Mouse (Mus musculus): Measurements from ENCODE around the gene Phospho2.

Phospho2 gene

DNA sequence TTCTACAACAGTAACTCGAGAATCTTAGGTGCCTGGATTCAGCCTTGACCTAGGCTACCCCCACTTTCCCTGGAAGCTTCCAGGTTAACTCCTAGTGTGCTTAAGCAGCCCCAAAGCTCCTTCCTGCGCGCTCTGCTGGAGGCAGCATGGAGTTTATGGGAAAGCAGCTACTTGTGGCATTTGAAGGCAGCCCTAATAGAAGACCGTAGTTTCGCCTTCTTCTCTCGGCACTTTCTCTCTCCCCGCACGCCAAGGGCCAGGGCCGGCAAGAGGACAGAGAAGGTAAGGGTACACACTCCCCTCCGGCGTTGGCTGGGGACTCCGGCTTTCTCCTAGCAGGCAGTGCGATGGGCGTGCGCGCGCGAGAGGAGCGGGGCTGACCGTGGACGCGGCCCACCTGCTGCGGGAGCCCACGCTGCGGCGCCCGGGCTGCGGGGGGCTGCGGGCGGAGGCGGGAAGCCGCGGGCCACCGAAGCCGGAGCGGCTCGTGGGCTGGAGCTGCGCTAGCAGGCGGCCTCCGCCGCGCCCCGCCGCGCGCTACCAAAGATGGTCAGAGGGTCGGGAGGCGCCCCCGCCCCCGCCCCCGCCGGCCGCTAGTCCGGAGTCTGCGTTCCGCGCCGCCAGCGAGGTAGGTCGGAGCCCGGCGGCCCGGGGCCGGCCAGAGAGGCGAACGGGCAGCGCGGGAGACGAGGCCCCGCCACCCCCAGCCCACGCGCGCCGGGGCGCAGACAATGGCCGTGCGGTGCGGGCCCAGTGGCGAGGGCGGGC is 33.1 kb downstream of the Phospho2 start:
- peak; percentile 54 for ATAC-seq (ENCODE audit: insufficient number of reproducible peaks, low FRiP score, low TSS enrichment)

DNA sequence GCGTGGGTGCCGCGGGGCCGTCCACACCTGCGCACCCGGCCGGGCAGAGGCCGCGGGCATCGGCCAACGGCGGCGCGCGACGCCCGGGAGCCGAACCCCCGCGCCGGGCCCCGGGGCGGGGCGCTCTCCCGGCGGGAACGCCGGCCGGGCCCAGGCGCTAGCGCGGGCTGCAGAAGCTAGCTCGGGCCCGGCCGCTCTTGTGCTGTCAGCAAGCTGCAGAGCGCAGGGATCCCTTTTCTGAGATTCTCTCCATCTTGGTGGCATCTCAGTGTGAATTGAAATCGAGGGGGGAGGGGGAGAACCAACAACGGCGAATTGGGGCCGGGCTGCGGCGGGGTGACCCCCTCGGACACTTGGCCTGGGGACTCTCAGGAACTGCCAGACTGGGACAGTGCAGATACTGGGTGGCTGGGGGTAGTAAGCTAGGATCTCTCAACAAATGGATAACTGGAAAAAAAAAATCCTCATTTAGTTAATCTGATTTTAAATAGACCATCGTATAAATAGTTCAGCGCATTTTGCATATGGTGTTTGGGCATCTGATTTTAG is 33.8 kb downstream of the Phospho2 start:
- ATAC-seq (ENCODE audit: insufficient number of reproducible peaks, low FRiP score, low TSS enrichment) = peak; percentile 64

DNA sequence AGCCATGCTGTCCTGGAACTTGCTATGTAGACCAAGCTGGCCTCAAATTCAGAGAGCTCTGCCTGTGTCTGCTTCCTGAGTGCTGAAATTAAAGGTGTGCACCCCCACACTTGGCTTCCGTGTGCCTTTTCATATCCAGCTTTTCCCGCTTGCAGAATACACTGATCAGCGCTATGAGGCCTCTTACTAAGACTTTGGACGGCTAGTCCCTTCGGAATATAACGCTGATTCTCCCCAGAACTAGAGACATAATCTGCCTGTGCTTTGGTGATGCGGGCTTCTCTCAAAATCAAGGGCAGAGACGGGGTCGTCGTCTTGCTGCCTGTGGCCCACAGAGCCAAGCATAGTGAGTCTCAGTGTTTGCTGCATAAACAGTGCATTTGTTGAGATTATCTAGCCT is 36.5 kb downstream of the Phospho2 start:
- ATAC-seq (ENCODE audit: insufficient number of reproducible peaks, low FRiP score, low TSS enrichment) = no peak

DNA sequence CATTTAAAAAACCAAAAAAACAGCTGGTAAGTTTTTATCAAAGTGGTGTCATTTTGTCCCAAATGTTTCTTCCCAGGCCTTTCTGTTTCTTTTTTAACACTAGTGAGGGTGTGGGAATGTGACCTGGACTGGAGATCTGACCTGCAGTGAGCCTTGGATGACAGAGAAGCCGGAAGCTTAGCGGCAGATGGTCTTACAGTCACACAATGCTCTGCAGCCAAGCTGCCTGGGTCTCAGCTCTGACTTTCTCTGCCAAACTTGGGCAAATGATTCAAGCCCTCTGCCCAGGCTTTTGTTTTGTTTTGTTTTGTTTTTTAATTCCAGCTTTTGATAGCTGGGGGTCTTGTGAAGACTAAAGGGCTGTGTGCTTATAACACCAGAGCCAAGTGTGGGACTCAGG is 37.0 kb downstream of the Phospho2 start:
- ATAC-seq (ENCODE audit: insufficient number of reproducible peaks, low FRiP score, low TSS enrichment) = peak; percentile 81

DNA sequence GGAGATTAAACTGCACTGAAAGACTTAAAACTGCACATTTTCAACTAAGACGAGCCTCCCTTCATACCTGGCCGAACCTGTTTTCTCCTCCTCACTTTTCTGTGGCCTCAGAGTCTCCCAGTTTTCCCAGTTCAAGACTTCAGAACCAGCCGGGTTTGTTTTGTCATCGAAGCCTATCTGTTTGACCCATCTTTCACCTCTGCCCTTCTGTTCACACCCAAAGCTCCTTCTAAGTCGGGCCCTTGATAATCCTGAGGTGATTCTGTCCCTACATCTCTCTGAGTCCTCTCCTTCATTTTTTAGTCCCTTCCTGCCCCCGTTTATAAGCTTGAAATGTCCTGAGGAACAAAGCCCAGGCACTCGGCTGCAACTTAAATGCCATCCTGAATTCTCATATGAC is 38.6 kb downstream of the Phospho2 start:
- ATAC-seq (ENCODE audit: insufficient number of reproducible peaks, low FRiP score, low TSS enrichment) = no peak

DNA sequence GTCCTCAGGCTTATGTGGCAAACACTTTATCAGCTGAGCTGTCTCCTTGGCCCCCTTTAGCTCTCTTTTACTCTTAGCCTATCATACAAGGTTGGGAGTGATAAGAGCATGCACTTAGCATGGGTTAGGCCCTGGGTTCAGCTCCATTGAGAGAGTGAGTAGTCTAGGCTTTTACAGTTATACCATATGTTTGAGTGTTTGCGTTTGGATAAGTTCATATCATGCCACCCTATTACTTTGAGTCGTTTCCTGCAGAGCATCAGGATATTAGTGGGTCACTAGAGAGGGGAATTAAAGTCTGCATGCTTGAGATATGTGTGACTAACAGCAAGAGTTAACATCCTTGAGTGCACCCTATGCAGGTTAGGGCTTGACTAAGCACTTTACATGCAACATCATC is 40.3 kb downstream of the Phospho2 start:
- ATAC-seq (ENCODE audit: insufficient number of reproducible peaks, low FRiP score, low TSS enrichment) = no peak

GRCm38 (mm10) chr2:69830116-69830515 is 40.7 kb downstream of the Phospho2 start:
- ATAC-seq (ENCODE audit: insufficient number of reproducible peaks, low FRiP score, low TSS enrichment) = no peak

DNA sequence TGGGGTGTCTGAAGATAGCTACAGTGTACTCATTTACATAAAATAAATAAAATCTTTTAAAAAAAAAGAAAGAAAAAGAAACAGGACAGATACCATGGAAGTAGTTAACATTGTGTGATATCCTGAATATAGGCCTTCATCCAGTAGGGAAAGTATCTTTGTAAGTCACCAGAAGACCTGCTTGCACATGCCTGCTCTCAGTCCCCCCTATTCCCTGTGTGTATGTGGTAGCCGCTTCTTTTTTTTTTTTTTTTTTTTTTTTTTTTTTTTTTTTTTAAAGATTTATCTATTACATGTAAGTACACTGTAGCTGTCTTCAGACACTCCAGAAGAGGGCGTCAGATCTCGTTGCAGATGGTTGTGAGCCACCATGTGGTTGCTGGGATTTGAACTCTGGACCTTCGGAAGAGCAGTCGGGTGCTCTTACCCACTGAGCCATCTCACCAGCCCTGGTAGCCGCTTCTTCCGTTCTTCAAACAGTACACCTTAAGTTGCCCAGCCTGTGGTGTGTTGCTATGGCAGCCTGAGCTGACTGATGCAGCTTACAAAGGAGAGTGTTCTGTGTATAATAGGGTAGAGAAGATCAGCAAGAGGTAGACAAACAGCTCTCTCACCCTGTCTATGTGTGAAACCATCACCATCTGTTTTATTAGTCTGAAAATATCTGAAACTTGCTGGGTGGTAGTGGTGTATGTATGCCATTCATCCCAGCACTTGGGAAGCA is 48.0 kb downstream of the Phospho2 start:
- no peak for ATAC-seq (ENCODE audit: insufficient number of reproducible peaks, low FRiP score, low TSS enrichment)

DNA sequence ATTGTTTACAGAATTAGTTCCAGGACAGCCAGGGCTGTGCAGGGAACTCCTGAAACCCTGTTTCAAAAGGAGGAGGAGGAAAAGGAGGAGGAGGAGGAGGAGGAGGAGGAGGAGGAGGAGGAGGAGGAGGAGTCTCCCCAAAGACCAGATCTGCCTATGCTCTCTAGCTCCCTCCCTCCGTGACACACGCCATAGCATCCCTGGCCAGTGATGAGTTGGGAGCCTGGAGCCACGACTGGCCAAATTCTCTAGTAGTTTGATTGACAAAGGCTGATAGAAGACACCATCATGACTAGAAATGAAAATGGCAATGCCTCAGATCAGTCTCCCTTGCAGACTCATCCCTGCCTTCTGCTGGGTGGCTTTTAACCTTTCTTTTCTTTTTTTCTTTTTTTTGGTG is 48.6 kb downstream of the Phospho2 start:
- ATAC-seq (ENCODE audit: insufficient number of reproducible peaks, low FRiP score, low TSS enrichment) = no peak

GRCm38 (mm10) chr2:69838707-69839106 is 49.3 kb downstream of the Phospho2 start:
- no peak for ATAC-seq (ENCODE audit: insufficient number of reproducible peaks, low FRiP score, low TSS enrichment)

DNA sequence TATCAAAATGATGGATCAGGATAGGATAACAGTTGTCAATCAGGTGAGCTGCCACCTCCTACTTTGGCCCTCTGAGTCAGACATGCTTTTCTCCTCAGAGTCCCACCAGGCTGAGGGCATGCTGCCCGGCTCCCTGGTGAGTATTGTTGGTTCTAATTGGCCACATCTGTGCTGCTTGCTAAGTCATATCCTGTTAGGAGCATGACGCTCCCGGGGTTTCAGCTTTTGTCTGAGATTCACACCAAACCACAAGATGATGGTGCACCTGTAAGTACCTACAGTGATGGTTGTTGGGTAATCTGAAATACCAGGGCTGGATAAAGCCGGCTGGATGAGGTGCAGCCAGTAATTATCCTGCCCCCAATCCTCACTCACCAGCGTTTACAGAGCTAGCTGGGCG is 50.8 kb downstream of the Phospho2 start:
- no peak for ATAC-seq (ENCODE audit: insufficient number of reproducible peaks, low FRiP score, low TSS enrichment)

- ATAC-seq (ENCODE audit: insufficient number of reproducible peaks, low FRiP score, low TSS enrichment) = no peak
Observed at GRCm38 (mm10) chr2:69849215-69849614, 59.8 kb downstream of the Phospho2 start.
